Mouse (Mus musculus) urinary bladder, postnatal 36 days (tissue): ENCODE measurements around the gene Wdr25.

Source experiments
- DNase-seq, 2 experiments: peaks; one replicate each; pipeline ENCODE4 v3.0.0; 2022; ENCODE audit warnings: low spot score in 2 of 2, mixed read lengths in 1 of 2

Wdr25 gene

GRCm38 (mm10) chr12:108936834-108937233, 43.4 kb downstream of the Wdr25 start:
- DNase-seq = no peak

- DNase-seq = no peak
These were observed 44.1 kb downstream of the Wdr25 start for GRCm38 (mm10) chr12:108937506-108937905.

GRCm38 (mm10) chr12:108938844-108939243, 45.4 kb downstream of the Wdr25 start:
- DNase-seq = no peak

GRCm38 (mm10) chr12:108939317-108939716, 45.9 kb downstream of the Wdr25 start:
- no peak for DNase-seq

GRCm38 (mm10) chr12:108940255-108940654, 46.8 kb downstream of the Wdr25 start:
- no peak for DNase-seq

- no peak for DNase-seq
These were observed 47.9 kb downstream of the Wdr25 start for GRCm38 (mm10) chr12:108941282-108941681.

GRCm38 (mm10) chr12:108942203-108942923, 48.9 kb downstream of the Wdr25 start:
- no peak for DNase-seq

- no peak for DNase-seq
These were observed 59.6 kb downstream of the Wdr25 start for GRCm38 (mm10) chr12:108953011-108953550.

- no peak for DNase-seq
These were observed 60.4 kb downstream of the Wdr25 start for GRCm38 (mm10) chr12:108953838-108954237.

GRCm38 (mm10) chr12:108954456-108954855, 61.0 kb downstream of the Wdr25 start:
- DNase-seq = no peak

GRCm38 (mm10) chr12:108958483-108958882, 65.1 kb downstream of the Wdr25 start:
- no peak for DNase-seq

GRCm38 (mm10) chr12:108958991-108959638, 65.7 kb downstream of the Wdr25 start:
- no peak for DNase-seq

GRCm38 (mm10) chr12:108959639-108960219, 66.3 kb downstream of the Wdr25 start:
- DNase-seq = no peak

- DNase-seq = peak in 1 of 2 experiments; percentile 48
These were observed 66.8 kb downstream of the Wdr25 start for GRCm38 (mm10) chr12:108960225-108960624.

- DNase-seq = no peak
These were observed 74.2 kb downstream of the Wdr25 start for GRCm38 (mm10) chr12:108967631-108968030.

GRCm38 (mm10) chr12:108968031-108968430, 74.6 kb downstream of the Wdr25 start:
- no peak for DNase-seq

GRCm38 (mm10) chr12:108971446-108971845, 78.0 kb downstream of the Wdr25 start:
- DNase-seq = no peak

- no peak for DNase-seq
These were observed 78.8 kb downstream of the Wdr25 start for GRCm38 (mm10) chr12:108972234-108972633.

- DNase-seq = no peak
These were observed 86.5 kb downstream of the Wdr25 start for GRCm38 (mm10) chr12:108979977-108980376.

- no peak for DNase-seq
These were observed 88.7 kb downstream of the Wdr25 start for GRCm38 (mm10) chr12:108981941-108982683.

GRCm38 (mm10) chr12:108982684-108982960, 89.2 kb downstream of the Wdr25 start:
- no peak for DNase-seq

GRCm38 (mm10) chr12:108983496-108983895, 90.1 kb downstream of the Wdr25 start:
- no peak for DNase-seq
